Mouse (Mus musculus) lung, postnatal 14 days (tissue): Measurements from ENCODE around the gene Flcn.
A peak's percentile ranks its signal among the peaks of the same experiment; 100 is the strongest.

ENCODE experiments used
- DNase-seq: peaks from one replicate; pipeline ENCODE4 v3.0.0; 2021

Gene Flcn

GRCm38 (mm10) chr11:59804409-59805110 lies 5.3 kb downstream of the Flcn start:
- DNase-seq: no peak

GRCm38 (mm10) chr11:59803516-59803915 lies 6.3 kb downstream of the Flcn start:
- DNase-seq: no peak

GRCm38 (mm10) chr11:59801881-59802280 lies 7.9 kb downstream of the Flcn start:
- no peak for DNase-seq

GRCm38 (mm10) chr11:59800412-59800811 lies 9.4 kb downstream of the Flcn start:
- no peak for DNase-seq

- no peak for DNase-seq
Observed at GRCm38 (mm10) chr11:59793390-59793789, 16.4 kb downstream of the Flcn start.

GRCm38 (mm10) chr11:59789311-59789710 lies 20.5 kb downstream of the Flcn start:
- no peak for DNase-seq

- DNase-seq: peak; percentile 61
Observed at GRCm38 (mm10) chr11:59787199-59787781, 22.5 kb downstream of the Flcn start, which contains the start of gene Pld6. Gene Pld6 (minus strand): TSS chr11:59787645.

GRCm38 (mm10) chr11:59786444-59787198 lies 23.2 kb downstream of the Flcn start:
- no peak for DNase-seq

- peak; percentile 28 for DNase-seq
Observed at GRCm38 (mm10) chr11:59783591-59783990, 26.2 kb downstream of the Flcn start.

GRCm38 (mm10) chr11:59782091-59782590 lies 27.7 kb downstream of the Flcn start:
- no peak for DNase-seq

GRCm38 (mm10) chr11:59780241-59780640 lies 29.6 kb downstream of the Flcn start:
- DNase-seq: no peak

GRCm38 (mm10) chr11:59779406-59779805 lies 30.4 kb downstream of the Flcn start:
- peak; percentile 38 for DNase-seq

GRCm38 (mm10) chr11:59778874-59779223 lies 31.0 kb downstream of the Flcn start:
- no peak for DNase-seq

- peak; percentile 84 for DNase-seq
Observed at GRCm38 (mm10) chr11:59778181-59778873, 31.5 kb downstream of the Flcn start.

- DNase-seq: no peak
Observed at GRCm38 (mm10) chr11:59777259-59777658, 32.6 kb downstream of the Flcn start.

GRCm38 (mm10) chr11:59775435-59776148 lies 34.2 kb downstream of the Flcn start:
- DNase-seq: no peak

- no peak for DNase-seq
Observed at GRCm38 (mm10) chr11:59774522-59774921, 35.3 kb downstream of the Flcn start.

GRCm38 (mm10) chr11:59772902-59773301 lies 36.9 kb downstream of the Flcn start:
- DNase-seq: no peak

- no peak for DNase-seq
Observed at GRCm38 (mm10) chr11:59772291-59772690, 37.5 kb downstream of the Flcn start.

GRCm38 (mm10) chr11:59770753-59771152 lies 39.1 kb downstream of the Flcn start:
- DNase-seq: no peak

- no peak for DNase-seq
Observed at GRCm38 (mm10) chr11:59769738-59770137, 40.1 kb downstream of the Flcn start.

GRCm38 (mm10) chr11:59769307-59769706 lies 40.5 kb downstream of the Flcn start:
- DNase-seq: no peak
